Mouse (Mus musculus): ENCODE measurements around the gene Zfp184. TPM values are rescaled to one million over a fixed set of nuclear protein-coding genes. Genes with fewer than 3 reads are reported as not detected.
A peak's percentile ranks its signal among the peaks of the same experiment; 100 is the strongest.

The Zfp184 gene
- total RNA-seq, 2 experiments from 2014 or later: 3.9 to 5.1 TPM

DNA sequence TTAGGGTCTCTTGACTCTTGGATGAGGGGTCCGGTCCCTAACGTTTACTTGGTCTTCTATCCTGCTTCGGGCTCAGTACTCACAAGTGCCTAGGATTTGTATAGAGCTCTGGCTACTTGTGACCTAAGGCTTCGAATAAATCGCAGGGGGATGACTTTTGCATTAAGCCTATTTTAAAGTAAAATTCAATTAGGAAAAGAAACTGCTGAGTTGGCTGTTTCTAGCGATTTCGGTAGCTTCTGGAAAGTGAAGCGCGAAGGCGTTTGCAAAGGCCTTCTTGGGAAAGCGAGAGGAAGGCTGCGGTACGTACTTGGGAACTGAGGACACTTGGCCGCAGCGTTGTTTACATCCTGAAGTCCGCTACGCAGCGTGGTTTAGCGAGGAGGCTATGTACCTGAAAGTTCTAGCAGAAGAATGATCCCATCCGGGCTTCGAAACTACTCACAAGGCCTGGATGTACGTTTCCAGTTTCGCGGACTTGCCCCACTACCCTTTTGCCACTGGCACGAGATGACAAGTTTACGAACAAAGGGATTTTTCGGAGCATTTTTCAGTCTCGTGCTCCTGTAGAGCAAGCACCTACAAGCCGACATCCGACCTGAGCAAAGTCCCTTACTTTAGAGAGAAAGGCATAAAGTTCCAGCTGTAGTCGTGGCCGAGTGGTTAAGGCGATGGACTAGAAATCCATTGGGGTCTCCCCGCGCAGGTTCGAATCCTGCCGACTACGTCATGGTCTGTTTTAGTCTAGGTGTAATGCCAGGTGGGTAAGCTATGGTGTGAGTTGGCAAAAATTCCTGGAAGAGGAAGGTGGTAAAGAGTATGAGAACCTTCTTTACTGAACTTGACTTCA, 26.1 kb upstream of the Zfp184 start:
- no peak for DNase-seq (ENCODE audit: extremely low spot score in 1 of 2, low spot score in 2 of 2)
- intact Hi-C loops (cut with DNase I): loop anchor here (10.0 kb wide), 1 partner anchor 1486 kb away; no protein-coding TSS in a partner anchor

DNA sequence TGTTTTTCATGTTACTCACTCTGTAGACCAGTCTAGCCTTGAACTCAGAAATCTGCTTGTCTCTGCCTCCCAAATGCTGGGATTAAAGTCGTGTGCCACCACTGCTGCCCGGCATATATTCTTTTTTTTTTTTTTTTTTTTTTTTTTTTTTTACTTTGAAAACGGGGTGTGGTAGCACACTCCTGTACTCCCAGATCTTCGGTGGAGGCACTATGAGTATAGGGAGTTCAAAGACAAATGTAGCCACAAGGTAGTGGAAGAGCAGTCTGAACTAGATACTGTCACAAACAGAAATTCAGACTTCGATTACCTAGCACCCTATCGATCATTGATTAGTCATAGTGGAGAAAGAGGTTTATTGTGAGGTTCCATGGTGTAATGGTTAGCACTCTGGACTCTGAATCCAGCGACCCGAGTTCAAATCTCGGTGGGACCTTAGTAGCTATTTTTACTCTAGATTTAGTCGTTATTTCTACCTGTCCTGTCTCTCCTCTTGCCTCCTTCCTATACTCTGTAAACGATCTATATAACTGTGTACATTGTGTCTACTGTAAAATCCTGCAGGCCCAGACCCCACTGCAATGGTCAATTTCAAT, 25.0 kb upstream of the Zfp184 start:
- DNase-seq (ENCODE audit: extremely low spot score in 1 of 2, low spot score in 2 of 2): no peak
- intact Hi-C loops (cut with DNase I): loop anchor here (10.0 kb wide), 1 partner anchor 1485 kb away; no protein-coding TSS in a partner anchor

GRCm38 (mm10) chr13:21920681-21921233, 24.1 kb upstream of the Zfp184 start:
- intact Hi-C loops (cut with DNase I): no loop called here
- DNase-seq (ENCODE audit: extremely low spot score in 1 of 2, low spot score in 2 of 2): no peak

GRCm38 (mm10) chr13:21923417-21923816, 21.5 kb upstream of the Zfp184 start:
- no peak for DNase-seq (ENCODE audit: extremely low spot score in 1 of 2, low spot score in 2 of 2)
- intact Hi-C loops (cut with DNase I): no loop called here

DNA sequence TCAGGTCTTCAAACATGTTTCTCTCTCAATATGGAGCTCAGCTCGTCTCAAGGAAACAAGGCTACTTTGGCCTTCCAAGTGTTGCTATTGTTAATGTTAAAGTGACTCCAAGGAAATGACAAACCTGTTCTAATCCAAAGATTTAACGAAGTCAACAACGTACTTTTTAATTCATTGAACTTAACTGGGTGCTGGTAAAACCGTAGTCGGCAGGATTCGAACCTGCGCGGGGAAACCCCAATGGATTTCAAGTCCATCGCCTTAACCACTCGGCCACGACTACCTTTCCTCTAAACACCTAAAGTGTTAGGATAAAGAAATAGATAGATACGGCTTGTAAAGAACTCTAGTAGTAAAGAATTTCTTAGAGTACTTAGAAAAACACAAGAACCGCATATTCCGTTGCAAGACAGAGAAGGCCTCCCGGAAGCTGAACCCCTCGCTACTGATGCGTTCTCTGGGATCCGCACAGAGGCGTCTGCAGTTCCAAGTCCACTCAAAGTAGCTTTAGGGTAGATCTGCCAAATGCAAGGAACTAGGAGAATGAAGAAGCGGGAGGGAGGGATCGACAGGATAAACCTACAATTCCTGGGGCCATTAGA, 20.1 kb upstream of the Zfp184 start:
- intact Hi-C loops (cut with DNase I): no loop called here
- DNase-seq (ENCODE audit: extremely low spot score in 1 of 2, low spot score in 2 of 2): no peak

- DNase-seq (ENCODE audit: extremely low spot score in 1 of 2, low spot score in 2 of 2): no peak
- intact Hi-C loops (cut with DNase I): loop anchor here (5.0 kb wide), 1 partner anchor 91 kb away; no protein-coding TSS in a partner anchor
These were observed 13.9 kb upstream of the Zfp184 start for GRCm38 (mm10) chr13:21930981-21931380.

DNA sequence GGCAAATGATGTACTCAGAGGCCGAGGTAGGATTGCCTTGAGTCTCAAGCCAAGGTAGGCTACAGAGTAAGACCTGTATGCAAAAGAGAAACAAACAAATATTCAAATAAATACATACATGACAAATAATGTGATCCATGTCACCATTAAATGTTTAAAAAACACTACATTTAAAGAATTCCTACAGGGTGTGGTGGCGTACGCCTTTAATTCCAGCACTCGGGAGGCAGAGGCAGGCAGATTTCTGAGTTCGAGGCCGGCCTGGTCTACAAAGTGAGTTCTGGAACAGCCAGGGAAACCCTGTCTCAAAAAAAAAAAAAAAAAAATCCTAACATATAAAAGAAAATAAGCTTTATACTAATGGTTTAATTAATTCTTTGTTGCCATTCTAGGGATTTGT, 13.2 kb upstream of the Zfp184 start:
- intact Hi-C loops (cut with DNase I): loop anchor here (5.0 kb wide), 1 partner anchor 91 kb away; no protein-coding TSS in a partner anchor
- no peak for DNase-seq (ENCODE audit: extremely low spot score in 1 of 2, low spot score in 2 of 2)

- no peak for DNase-seq (ENCODE audit: extremely low spot score in 1 of 2, low spot score in 2 of 2)
- intact Hi-C loops (cut with DNase I): loop anchor here (5.0 kb wide), 1 partner anchor 88 kb away; no protein-coding TSS in a partner anchor
These were observed 11.0 kb upstream of the Zfp184 start for GRCm38 (mm10) chr13:21933626-21934548.

DNA sequence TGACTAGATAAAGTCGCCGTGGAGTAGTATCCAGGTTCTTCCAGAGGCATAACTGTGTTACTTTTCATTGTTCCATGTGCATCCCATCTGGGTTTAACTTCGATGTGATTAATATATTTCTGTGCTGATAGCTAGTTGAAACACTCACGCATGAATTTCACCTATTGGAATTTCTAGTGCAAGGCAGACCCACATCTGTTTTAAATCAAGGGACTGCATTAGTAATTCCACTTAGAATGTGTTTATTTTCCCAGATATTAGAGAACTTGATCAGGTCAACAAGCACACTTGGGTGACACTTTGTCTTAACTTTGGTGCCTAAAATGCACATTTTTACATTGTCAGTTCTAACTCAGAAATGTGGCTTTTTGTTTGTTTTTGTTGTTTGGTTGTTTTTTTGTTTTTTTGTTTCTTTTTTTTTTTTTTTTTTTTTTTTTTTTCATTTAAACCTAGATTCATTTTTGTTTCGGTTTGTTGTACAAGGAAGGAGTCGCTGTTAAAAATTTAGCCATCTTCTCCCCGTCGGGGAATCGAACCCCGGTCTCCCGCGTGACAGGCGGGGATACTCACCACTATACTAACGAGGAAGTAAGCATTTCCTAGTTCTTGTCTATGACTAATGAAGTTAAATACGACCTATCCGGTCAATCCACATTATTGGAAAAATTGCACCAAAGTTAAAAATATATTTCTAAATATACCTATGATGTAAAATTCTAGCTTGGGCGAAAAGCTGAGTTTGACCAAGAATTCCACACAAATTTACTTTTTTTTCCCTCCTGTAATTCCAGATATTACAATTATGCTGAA, 9.7 kb upstream of the Zfp184 start:
- peak; percentile 49 to 61 for DNase-seq (ENCODE audit: extremely low spot score in 1 of 2, low spot score in 2 of 2)
- intact Hi-C loops (cut with DNase I): loop anchor here (5.0 kb wide), 1 partner anchor 87 kb away; no protein-coding TSS in a partner anchor

GRCm38 (mm10) chr13:21935833-21936232, 9.1 kb upstream of the Zfp184 start:
- no peak for DNase-seq (ENCODE audit: extremely low spot score in 1 of 2, low spot score in 2 of 2)
- intact Hi-C loops (cut with DNase I): no loop called here

DNA sequence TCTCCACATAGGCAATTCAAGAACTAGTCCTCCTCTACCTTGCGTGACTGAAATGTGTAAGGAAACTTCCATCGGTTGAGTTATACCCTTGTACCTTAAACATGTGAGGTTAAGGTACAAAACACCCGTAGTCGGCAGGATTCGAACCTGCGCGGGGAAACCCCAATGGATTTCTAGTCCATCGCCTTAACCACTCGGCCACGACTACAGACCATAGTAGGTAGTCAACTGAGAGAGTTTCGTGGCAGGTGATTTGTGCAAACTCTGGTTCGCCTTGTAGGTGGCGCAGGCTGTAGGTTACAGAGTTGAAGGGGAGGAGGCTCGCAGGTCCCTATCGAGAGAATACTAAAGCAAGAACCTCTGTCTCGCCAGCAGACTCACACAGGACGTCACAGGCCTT, 7.9 kb upstream of the Zfp184 start:
- no peak for DNase-seq (ENCODE audit: extremely low spot score in 1 of 2, low spot score in 2 of 2)
- intact Hi-C loops (cut with DNase I): no loop called here

DNA sequence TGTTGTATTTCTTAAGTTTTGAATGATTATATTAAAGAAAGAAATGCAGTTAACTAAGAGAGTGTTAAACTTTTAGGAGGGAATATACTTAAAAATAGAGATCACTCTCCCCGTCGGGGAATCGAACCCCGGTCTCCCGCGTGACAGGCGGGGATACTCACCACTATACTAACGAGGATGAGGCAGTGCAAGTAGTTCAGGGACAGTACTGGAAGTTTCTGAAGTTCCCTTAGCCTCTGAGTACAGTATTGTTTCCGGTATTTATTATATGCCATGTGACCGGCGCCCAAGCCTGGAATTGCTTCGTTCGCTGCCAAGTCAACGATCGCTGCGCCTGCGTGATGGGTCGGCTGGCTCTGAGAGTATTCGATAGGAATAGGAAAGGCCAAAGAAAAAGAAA, 4.7 kb upstream of the Zfp184 start:
- DNase-seq (ENCODE audit: extremely low spot score in 1 of 2, low spot score in 2 of 2): peak; percentile 86 to 93
- intact Hi-C loops (cut with DNase I): loop anchor here (5.0 kb wide), 1 partner anchor 1577 kb away; no protein-coding TSS in a partner anchor

DNA sequence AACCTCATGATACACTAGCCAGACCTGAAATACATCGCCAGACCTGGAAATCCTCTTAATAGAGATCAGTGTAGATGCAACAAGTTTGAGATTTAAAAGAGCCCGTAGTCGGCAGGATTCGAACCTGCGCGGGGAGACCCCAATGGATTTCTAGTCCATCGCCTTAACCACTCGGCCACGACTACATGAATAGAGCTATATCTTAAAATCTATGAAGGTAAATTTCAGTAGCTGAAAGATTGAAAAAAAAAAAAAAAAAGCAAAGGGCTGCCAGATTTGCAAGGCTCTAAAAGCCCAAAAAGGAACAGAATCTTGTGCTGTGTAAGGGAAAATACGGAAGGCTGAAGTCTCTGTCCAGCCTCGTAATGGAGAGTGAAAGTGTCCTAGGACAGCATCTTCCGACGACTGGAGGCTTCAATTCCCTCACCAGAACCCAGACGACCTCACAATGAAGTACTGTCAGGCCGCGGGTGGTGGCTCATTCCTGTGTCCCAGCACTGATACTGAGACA, 4.0 kb upstream of the Zfp184 start:
- peak; percentile 73 to 78 for DNase-seq (ENCODE audit: extremely low spot score in 1 of 2, low spot score in 2 of 2)
- intact Hi-C loops (cut with DNase I): loop anchor here (5.0 kb wide), 1 partner anchor 1576 kb away; no protein-coding TSS in a partner anchor

- DNase-seq (ENCODE audit: extremely low spot score in 1 of 2, low spot score in 2 of 2): no peak
- intact Hi-C loops (cut with DNase I): loop anchor here (5.0 kb wide), 1 partner anchor 1574 kb away; no protein-coding TSS in a partner anchor
These were observed 1.2 kb upstream of the Zfp184 start for GRCm38 (mm10) chr13:21943644-21944043.

DNA sequence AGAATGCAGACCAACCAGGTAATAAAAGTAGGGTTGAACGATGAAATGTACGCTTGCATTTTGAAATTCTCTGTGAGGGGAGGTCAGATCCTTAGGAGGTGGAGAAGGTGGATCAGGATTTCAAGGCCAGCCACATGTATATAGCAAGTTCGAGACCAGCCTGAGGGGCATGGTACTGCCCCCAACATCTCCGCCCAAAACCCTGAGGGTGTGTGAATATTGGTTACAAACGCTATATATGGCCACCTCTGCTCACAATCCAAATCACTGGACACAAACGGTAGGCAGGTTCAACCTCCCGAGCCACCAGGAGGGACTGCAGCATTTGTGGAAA, 335 bp upstream of the Zfp184 start:
- DNase-seq (ENCODE audit: extremely low spot score in 1 of 2, low spot score in 2 of 2): no peak
- intact Hi-C loops (cut with DNase I): loop anchor here (5.0 kb wide), 1 partner anchor 1573 kb away; no protein-coding TSS in a partner anchor

DNA sequence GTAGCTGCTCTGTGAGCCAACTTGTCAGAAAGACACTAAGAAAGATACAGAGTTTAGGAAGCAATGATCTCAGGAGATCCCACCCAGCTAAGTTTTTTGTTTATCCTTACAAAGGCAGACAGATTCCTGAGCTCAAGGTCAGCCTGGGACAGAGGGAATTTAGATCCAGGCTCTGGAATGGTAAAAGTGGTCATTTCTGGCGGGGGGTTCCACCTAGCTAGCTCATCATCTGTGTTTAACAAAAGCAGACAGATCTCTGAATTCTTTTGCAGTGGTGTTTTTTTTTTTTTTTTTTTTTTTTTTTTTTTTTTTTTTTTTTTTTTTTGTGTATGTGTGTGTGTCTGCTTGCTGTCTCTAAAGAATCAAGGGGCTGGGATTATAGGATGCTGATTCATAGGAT, 24.4 kb downstream of the Zfp184 start:
- intact Hi-C loops (cut with DNase I): no loop called here
- DNase-seq (ENCODE audit: extremely low spot score in 1 of 2, low spot score in 2 of 2): no peak

GRCm38 (mm10) chr13:21969816-21970215, 24.9 kb downstream of the Zfp184 start:
- DNase-seq (ENCODE audit: extremely low spot score in 1 of 2, low spot score in 2 of 2): no peak
- intact Hi-C loops (cut with DNase I): no loop called here

Measured in left cerebral cortex, postnatal 10 days (tissue).